Mouse (Mus musculus): ENCODE measurements at regions not wholly inside any gene's neighbourhood (a gene's known extent, or its start where the extent isn't known, plus 50 kb on each side); places are given as distances from the start of the nearest gene placed in this dataset.

GRCm38 (mm10) chr4:93669050-93669449 is 333.7 kb upstream of the Tusc1 start:
- Histone ChIP-seq H3K9me3 (ENCODE audit: control insufficient read depth, low read length) (no peaks in the 10 kb centered on the region), H3K4me1 (ENCODE audit: control insufficient read depth, insufficient read depth, low read length) (no peaks in the 10 kb centered on the region), H3K27ac (replicated peaks; ENCODE audit: low read depth, low read length) (no peak overlapping the region), H3K36me3 (ENCODE audit: control insufficient read depth, insufficient read depth, low read length) (no peaks in the 10 kb centered on the region), H3K27me3 (ENCODE audit: control insufficient read depth, insufficient read depth, low read length) (no peaks in the 10 kb centered on the region), H3K4me2 (replicated peaks; ENCODE audit: low read depth, low read length, severe bottlenecking) (no peak overlapping the region), H3K4me3 (replicated peaks; ENCODE audit: low read length) (no peak overlapping the region), H3K9ac (ENCODE audit: low read depth, low read length, severe bottlenecking) (no peak overlapping the region)
- no peak for ATAC-seq (ENCODE audit: low FRiP score, low read depth)
- no peak for TF ChIP-seq POLR2A (IDR thresholded peaks at IDR 0.05; ENCODE audit: borderline replicate concordance, extremely low read depth, insufficient read depth, insufficient read length)
- no peak for DNase-seq (ENCODE audit: low spot score)

- H3K4me2 ChIP-seq (replicated peaks; ENCODE audit: low read depth, low read length, severe bottlenecking), result no peak overlapping the region
- H3K27me3 ChIP-seq (ENCODE audit: control insufficient read depth, insufficient read depth, low read length), result no peaks in the 10 kb centered on the region
- DNase-seq (ENCODE audit: low spot score) (no peak), ATAC-seq (ENCODE audit: low FRiP score, low read depth) (no peak)
- H3K4me1 ChIP-seq (ENCODE audit: control insufficient read depth, insufficient read depth, low read length), result no peaks in the 10 kb centered on the region
- H3K9ac ChIP-seq (ENCODE audit: low read depth, low read length, severe bottlenecking), result no peak overlapping the region
- WGBS, result 57% methylated on average over 1 of the region's 1 CpGs
- no peaks in the 10 kb centered on the region for H3K9me3 ChIP-seq (ENCODE audit: control insufficient read depth, low read length)
- no peak overlapping the region for H3K4me3 ChIP-seq (replicated peaks; ENCODE audit: low read length)
- H3K36me3 ChIP-seq (ENCODE audit: control insufficient read depth, insufficient read depth, low read length), result no peaks in the 10 kb centered on the region
- TF ChIP-seq POLR2A (IDR thresholded peaks at IDR 0.05; ENCODE audit: borderline replicate concordance, extremely low read depth, insufficient read depth, insufficient read length), result no peak
- no peak overlapping the region for H3K27ac ChIP-seq (replicated peaks; ENCODE audit: low read depth, low read length)
Measured at GRCm38 (mm10) chr4:93664293-93664692, 329.0 kb upstream of the Tusc1 start.

GRCm38 (mm10) chr4:93638207-93638606 is 302.9 kb upstream of the Tusc1 start:
- WGBS, result 92% methylated on average over 1 of the region's 1 CpGs

GRCm38 (mm10) chr4:93598474-93598873 is 263.2 kb upstream of the Tusc1 start:
- Histone ChIP-seq H3K4me3 (replicated peaks; ENCODE audit: low read length) (no peak overlapping the region), H3K36me3 (ENCODE audit: control insufficient read depth, insufficient read depth, low read length) (no peaks in the 10 kb centered on the region), H3K9ac (ENCODE audit: low read depth, low read length, severe bottlenecking) (no peak overlapping the region), H3K9me3 (ENCODE audit: control insufficient read depth, low read length) (no peaks in the 10 kb centered on the region), H3K4me1 (ENCODE audit: control insufficient read depth, insufficient read depth, low read length) (no peaks in the 10 kb centered on the region), H3K27me3 (ENCODE audit: control insufficient read depth, insufficient read depth, low read length) (no peaks in the 10 kb centered on the region), H3K4me2 (replicated peaks; ENCODE audit: low read depth, low read length, severe bottlenecking) (no peak overlapping the region), H3K27ac (replicated peaks; ENCODE audit: low read depth, low read length) (no peak overlapping the region)
- TF ChIP-seq POLR2A (IDR thresholded peaks at IDR 0.05; ENCODE audit: borderline replicate concordance, extremely low read depth, insufficient read depth, insufficient read length), result no peak
- DNase-seq (ENCODE audit: low spot score), result no peak
- 89% methylated on average over 1 of the region's 1 CpGs for WGBS
- ATAC-seq (ENCODE audit: low FRiP score, low read depth), result no peak

More at GRCm38 (mm10) chr4:93638207-93638606, 302.9 kb upstream of the Tusc1 start:
- no peak overlapping the region for H3K9ac ChIP-seq (ENCODE audit: low read depth, low read length, severe bottlenecking)
- TF ChIP-seq POLR2A (IDR thresholded peaks at IDR 0.05; ENCODE audit: borderline replicate concordance, extremely low read depth, insufficient read depth, insufficient read length), result no peak
- H3K27ac ChIP-seq (replicated peaks; ENCODE audit: low read depth, low read length), result no peak overlapping the region
- H3K4me2 ChIP-seq (replicated peaks; ENCODE audit: low read depth, low read length, severe bottlenecking), result no peak overlapping the region
- DNase-seq (ENCODE audit: low spot score), result no peak
- H3K36me3 ChIP-seq (ENCODE audit: control insufficient read depth, insufficient read depth, low read length), result no peaks in the 10 kb centered on the region
- H3K9me3 ChIP-seq (ENCODE audit: control insufficient read depth, low read length), result no peaks in the 10 kb centered on the region
- no peak for ATAC-seq (ENCODE audit: low FRiP score, low read depth)
- no peak overlapping the region for H3K4me3 ChIP-seq (replicated peaks; ENCODE audit: low read length)
- no peaks in the 10 kb centered on the region for H3K4me1 ChIP-seq (ENCODE audit: control insufficient read depth, insufficient read depth, low read length)
- H3K27me3 ChIP-seq (ENCODE audit: control insufficient read depth, insufficient read depth, low read length), result no peaks in the 10 kb centered on the region

DNA sequence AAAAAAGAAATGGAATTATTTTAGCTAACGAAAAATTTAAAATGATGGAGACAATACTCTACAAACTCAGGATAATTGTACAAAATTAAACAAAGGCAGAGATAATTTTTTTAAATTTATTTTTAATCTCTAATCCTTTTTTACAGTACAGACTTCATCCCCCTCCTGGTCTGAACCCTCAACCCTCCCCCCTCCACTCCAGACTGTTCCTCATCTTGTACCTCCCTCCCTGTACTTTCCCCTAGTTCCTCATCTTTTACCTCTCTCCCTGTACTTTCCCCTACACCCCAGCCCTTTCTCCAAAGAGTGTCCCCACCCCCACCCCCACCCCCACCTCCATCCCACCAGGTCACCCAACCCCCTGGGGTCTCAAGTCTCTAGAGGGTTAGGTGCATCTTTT is 249.0 kb upstream of the Tusc1 start:
- Histone ChIP-seq H3K4me2 (replicated peaks; ENCODE audit: low read depth, low read length, severe bottlenecking) (no peak overlapping the region), H3K27me3 (ENCODE audit: control insufficient read depth, insufficient read depth, low read length) (no peaks in the 10 kb centered on the region), H3K4me1 (ENCODE audit: control insufficient read depth, insufficient read depth, low read length) (no peaks in the 10 kb centered on the region), H3K36me3 (ENCODE audit: control insufficient read depth, insufficient read depth, low read length) (no peaks in the 10 kb centered on the region), H3K9ac (ENCODE audit: low read depth, low read length, severe bottlenecking) (no peak overlapping the region), H3K9me3 (ENCODE audit: control insufficient read depth, low read length) (no peaks in the 10 kb centered on the region), H3K27ac (replicated peaks; ENCODE audit: low read depth, low read length) (no peak overlapping the region), H3K4me3 (replicated peaks; ENCODE audit: low read length) (no peak overlapping the region)
- ATAC-seq (ENCODE audit: low FRiP score, low read depth), result no peak
- 97% methylated on average over 1 of the region's 1 CpGs for whole genome bisulfite sequencing
- no peak for DNase-seq (ENCODE audit: low spot score)
- no peak for TF ChIP-seq POLR2A (IDR thresholded peaks at IDR 0.05; ENCODE audit: borderline replicate concordance, extremely low read depth, insufficient read depth, insufficient read length)

GRCm38 (mm10) chr4:93583670-93584303 is 248.5 kb upstream of the Tusc1 start:
- Histone ChIP-seq H3K36me3 (ENCODE audit: control insufficient read depth, insufficient read depth, low read length) (no peaks in the 10 kb centered on the region), H3K27ac (replicated peaks; ENCODE audit: low read depth, low read length) (no peak overlapping the region), H3K4me3 (replicated peaks; ENCODE audit: low read length) (no peak overlapping the region), H3K27me3 (ENCODE audit: control insufficient read depth, insufficient read depth, low read length) (no peaks in the 10 kb centered on the region), H3K9ac (ENCODE audit: low read depth, low read length, severe bottlenecking) (no peak overlapping the region), H3K9me3 (ENCODE audit: control insufficient read depth, low read length) (no peaks in the 10 kb centered on the region), H3K4me1 (ENCODE audit: control insufficient read depth, insufficient read depth, low read length) (no peaks in the 10 kb centered on the region), H3K4me2 (replicated peaks; ENCODE audit: low read depth, low read length, severe bottlenecking) (no peak overlapping the region)
- ATAC-seq (ENCODE audit: low FRiP score, low read depth), result no peak
- no peak for TF ChIP-seq POLR2A (IDR thresholded peaks at IDR 0.05; ENCODE audit: borderline replicate concordance, extremely low read depth, insufficient read depth, insufficient read length)
- no peak for DNase-seq (ENCODE audit: low spot score)
- 77% methylated on average over 4 of the region's 4 CpGs for WGBS
